Mouse (Mus musculus) cerebellum, adult 11 months (tissue): Measurements from ENCODE around the gene Arhgap30.
A peak's percentile ranks its signal among the peaks of the same experiment; 100 is the strongest.

ENCODE experiments used
- DNase-seq: peaks from one replicate; pipeline ENCODE4 v3.0.0; 2022

The Arhgap30 gene

DNA sequence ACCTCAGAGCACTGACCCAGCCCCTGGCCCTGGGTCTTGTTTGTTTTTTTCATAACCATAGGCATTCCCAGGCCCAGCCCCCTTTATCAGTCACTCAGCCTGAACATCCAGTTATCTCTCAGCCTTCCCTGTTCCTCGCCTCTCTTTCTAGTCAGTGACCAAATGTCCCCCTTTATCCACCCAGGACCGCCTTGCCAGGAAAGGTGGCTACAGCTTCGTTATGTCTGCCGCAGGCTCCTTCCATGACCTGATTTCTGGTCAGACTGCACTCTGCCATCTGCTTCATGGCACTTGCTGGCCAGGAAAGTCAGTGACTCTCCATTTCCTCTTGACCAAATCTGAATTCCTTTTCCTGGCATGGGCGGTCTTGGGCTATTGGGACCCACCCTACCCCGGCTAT lies 10.5 kb upstream of the Arhgap30 start:
- peak; percentile 46 for DNase-seq

DNA sequence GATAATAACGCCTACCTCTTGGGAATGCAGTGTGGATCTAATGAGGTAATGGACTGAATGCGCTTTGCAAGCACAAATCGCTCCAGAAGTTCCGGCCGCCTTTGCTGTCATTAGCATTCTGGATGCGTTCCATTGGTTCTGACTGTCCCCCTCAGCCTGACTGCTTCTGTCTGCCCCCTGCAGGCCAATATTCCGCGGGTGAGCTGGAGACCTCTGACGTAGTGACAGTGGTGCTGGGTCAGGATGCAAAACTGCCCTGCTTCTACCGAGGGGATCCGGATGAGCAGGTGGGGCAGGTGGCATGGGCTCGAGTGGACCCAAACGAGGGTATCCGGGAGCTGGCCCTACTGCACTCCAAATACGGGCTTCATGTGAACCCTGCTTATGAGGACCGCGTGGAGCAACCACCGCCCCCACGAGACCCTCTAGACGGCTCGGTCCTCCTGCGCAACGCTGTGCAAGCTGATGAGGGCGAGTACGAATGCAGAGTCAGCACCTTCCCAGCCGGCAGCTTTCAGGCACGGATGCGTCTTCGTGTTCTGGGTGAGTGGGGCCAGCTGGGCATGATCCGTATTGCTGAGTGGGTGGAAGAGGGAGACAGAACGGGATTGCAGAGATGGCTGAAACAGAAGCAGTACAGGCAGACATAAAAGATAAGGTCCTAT lies 8.7 kb upstream of the Arhgap30 start:
- peak; percentile 80 for DNase-seq

DNA sequence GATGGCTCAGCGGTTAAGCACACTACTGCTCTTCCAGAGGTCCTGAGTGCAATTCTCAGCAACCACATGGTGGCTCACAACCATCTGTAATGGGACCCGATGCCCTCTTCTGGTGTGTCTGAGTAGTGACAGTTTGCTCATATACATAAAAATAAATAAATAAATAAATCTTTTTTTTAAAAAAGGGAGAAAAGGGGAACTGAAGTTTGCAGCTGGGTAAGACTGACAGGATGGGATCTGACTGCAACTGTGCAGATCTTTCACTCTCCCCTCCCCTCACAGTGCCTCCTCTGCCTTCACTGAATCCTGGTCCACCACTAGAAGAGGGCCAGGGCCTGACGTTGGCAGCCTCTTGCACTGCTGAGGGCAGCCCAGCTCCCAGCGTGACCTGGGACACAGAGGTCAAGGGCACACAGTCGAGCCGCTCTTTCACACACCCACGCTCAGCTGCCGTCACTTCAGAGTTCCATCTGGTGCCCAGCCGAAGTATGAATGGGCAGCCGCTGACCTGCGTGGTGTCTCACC lies 6.6 kb upstream of the Arhgap30 start:
- no peak for DNase-seq

DNA sequence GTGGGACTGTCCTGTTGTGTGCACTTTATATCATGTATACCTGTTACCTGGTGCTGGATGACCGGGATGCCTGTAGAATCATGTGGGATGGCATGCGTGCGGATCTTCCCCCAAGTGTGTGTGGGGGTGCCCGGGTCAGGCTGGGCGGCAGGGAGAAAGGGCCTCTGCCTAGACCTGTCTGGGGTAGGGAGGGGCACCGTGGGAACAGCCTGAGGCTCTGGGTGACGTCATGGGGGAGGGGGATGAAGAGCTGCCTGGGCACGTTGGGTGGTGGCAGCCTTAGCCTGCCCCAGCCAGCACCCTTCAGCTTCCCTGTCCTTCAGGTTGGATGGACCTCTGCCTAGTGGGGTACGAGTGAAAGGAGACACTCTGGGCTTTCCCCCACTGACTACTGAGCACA lies 4.4 kb upstream of the Arhgap30 start:
- DNase-seq, result no peak

DNA sequence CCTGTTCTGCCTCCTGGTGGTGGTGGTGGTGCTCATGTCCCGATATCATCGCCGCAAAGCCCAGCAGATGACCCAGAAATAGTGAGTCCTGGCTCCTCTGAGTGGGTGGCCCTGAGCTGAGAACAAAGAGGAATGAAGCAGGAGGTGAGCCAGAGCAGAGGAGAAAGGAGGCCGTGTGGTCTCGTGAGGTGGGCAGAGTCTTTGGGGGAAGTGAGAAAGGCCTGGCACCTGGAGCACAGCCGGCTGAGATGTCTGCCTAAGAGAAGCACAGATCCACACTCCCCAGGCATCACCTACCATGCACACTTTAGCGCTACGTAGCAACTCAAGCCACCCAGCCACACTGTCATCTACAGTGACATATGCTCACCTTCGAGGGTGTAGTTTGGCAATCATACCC lies 3.6 kb upstream of the Arhgap30 start:
- DNase-seq, result no peak

DNA sequence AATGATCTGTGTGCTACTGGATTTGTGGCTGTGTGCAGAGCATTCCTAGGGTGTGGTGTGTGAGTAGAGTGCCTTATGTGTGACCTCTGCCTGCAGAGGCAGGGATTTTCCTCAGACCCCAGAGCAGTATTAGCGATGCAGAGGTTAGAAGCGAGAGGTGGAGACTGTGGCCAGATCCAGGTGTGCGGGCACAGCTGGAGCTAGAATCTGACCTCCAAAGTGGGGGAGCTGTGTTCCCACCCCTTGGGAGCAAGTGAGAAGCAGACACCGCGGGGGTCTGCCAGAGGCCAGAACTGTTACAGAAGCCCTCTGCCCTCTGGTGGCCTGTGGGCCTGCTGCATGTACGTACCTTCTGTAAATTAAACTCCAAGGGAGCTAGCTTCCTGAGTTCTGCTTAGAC lies 1.7 kb upstream of the Arhgap30 start:
- DNase-seq, result no peak

DNA sequence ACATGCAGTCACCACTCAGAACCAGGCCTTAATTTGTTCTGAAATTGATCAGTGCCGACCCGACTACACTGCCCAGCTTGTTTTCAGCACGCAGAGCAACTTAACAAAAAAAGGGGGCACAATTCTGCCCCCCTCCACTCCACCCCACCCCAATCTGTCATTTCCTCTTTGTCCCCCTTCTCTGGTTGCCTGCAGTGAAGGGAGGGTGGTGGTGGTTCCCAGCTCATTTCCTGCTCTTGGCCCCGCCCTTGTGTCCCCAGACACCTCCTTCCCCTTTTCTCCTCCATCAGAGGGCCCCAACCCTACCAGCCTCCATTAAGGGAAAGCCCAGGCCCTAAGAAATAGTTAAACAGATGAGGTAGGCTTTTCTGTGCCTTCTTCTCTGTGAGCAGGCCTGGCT lies 1.3 kb downstream of the Arhgap30 start:
- DNase-seq, result no peak

DNA sequence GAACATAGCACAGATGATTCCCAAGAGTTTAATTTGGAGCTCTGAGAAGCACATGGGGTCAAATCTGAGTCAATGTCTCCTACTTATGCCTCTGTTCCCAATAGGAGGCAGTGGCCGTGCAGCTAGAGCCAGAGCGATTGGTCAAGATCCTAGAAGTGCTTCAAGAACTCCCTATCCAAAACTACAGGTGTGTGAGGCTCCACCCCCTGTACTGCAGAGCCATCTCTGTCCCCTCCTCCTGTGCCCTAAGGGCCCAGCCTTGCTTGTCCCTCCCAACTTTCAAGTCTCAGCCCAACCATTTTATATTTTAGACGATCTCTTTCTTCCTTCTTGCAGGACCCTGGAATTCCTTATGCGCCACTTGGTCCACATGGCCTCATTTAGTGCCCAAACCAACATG lies 13.1 kb downstream of the Arhgap30 start:
- no peak for DNase-seq

DNA sequence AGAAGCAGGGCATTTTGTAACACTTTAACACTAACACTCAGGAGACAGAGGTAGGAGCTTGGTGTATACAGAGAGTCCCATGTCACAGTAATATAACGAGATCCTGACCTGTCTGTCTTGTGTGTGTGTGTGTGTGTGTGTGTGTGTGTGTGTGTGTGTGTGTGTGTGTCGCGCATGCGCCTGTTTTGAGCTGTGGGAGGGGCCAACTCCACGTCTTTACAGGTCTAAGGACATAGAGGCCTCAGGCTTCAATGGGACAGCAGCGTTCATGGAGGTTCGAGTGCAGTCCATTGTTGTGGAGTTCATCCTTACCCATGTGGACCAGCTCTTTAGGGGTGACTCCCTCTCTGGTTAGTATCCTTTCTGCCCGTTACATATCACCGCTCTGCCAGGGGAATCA lies 14.2 kb downstream of the Arhgap30 start:
- DNase-seq, result no peak

DNA sequence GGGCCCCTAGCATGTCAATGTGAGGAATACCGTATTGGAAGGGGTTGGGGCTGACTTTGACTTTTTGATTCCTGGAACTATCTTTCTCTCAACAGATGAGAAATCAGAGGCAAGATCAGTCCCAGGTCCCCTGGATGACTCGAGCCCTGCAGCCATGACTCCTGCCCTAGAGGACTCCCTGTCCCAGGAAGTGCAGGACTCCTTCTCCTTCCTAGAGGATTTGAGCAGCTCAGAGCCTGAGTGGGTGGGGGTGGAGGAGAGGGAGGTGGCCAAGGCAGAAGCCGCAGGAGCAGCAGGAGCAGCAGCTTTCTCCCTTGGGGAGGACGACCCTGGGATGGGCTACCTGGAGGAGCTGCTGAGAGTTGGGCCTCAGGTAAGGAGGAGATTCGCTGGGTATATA lies 18.5 kb downstream of the Arhgap30 start:
- no peak for DNase-seq

DNA sequence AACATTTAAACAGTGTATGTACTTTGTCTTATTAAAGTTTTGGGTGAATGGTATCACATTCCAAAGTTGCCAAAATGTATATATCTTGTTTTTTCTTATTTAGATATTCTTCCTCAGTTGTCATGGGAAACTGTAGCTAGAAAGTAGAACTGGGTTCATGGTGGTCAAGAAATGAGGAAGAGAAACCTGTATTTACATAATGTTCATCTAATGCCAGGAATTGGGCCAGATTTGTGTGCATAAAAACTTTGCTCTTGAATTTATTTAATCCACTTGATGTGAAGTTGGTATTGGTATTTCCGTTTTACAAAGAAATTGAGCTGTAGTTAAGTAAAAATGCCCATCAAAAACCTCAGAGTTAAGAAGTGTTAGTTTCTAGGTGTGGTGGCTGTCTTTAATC lies 21.5 kb downstream of the Arhgap30 start:
- DNase-seq, result no peak

DNA sequence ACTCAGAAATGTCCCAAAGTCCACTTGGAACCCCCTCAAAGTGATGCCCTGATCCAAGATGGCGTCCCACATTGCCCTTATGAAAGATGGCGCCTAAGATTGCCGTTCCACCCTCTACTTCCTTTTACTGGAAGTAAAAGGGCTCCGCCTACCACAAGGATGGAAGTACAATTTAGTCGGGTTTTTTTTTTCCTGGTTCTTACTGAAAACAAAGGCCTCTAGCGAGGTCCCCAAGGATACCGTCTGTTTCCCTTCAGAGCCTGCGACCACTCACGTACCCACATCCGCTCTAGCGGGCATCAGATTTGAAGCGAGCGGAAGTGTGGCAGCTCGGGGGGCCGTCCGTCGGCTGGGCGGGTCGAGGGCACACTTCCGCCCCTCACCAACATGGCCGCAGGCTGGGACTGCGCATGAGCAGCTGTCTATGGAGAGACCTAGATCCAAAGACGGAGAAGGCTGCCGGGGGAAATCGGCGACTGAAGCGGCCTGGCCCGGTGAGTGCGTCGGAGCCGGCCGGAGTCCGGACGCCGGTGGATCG lies 22.3 kb downstream of the Arhgap30 start, which contains the start of gene Usf1:
Gene Usf1 (plus strand): TSS at position 367 of the 538 bp plus-strand sequence.
- DNase-seq, result peak; percentile 94

DNA sequence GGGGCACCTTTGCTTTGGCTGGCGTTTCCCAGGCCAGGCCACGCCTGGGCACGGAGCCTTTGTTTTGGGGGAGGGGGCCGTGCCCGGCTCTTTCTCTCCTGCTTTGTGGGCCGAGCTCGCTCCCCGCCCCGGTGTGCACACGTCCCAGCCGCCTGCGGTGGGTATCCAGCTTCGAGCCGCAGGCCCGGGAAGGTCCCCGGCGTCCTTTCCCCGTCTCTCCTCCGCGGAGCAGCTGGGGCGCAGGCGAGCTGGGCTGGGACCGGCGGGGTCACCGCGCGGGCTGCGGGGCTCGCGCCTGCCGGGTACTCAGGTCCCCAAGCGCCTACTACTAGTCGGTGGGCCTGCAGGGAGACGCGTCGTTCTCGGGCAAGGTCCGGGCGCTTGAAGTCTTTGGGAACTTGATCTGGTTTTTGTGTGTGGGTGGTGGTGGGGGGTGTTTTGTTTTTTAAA lies 22.8 kb downstream of the Arhgap30 start:
- no peak for DNase-seq

DNA sequence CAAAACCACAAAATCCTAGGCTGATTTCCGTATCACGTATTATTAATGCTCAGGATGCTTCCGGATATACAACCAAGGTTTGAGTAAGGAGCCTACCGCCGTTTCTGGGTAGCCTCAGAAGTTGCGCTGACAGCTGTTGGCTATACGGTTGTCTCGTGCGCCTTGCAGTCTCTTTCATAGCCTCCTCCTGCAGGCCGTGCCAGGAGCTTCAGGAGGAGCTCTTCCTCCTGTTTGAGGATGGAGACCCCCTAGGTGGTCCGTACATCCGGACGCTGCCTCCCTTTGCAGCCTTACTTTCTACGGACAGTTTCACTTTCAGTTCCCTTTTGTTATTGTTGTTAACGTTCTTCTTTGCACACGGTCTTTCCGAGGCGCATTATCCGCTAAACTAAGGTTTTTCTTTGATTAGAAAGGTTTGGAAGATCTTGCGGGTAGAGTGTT lies 23.3 kb downstream of the Arhgap30 start:
- DNase-seq, result no peak

DNA sequence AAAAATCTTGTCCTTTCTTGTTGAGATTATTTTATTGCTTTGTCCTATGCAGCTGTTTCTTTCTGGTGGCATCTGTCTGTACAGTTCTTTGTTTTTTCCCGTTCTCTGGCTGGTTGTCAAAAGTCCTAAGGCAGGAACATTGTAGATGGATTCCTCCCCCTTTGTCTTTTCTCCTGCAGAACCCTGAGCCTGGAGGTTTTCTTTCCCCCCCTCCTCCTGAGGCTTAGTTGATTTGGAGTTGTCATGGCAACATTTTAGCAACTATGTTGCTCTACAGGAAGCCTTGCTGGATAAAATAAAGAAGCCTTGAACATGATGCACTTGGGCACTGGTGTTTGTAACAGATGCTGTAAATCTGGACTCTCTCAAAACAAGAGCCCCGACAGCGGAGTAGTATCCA lies 23.7 kb downstream of the Arhgap30 start:
- DNase-seq, result no peak

DNA sequence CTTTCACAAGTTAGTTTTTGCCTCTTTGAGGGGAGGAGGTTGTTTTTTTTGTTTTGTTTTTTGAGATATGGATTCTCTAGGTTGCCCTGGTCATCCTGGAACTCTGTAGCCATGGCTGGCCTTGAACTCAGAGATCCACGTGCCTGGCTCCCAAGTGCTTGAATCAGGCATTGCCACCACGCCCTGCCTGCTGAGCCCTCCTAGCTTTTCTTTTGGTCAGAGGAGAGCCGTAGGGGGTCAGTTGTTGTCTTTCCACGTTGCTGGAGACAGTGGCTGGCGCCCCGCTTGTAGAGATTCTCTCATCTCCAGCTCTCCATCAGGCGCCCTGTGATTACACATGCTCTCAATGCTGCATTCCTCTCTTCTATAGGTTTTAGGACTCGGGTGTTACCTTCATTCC lies 24.9 kb downstream of the Arhgap30 start:
- DNase-seq, result no peak

DNA sequence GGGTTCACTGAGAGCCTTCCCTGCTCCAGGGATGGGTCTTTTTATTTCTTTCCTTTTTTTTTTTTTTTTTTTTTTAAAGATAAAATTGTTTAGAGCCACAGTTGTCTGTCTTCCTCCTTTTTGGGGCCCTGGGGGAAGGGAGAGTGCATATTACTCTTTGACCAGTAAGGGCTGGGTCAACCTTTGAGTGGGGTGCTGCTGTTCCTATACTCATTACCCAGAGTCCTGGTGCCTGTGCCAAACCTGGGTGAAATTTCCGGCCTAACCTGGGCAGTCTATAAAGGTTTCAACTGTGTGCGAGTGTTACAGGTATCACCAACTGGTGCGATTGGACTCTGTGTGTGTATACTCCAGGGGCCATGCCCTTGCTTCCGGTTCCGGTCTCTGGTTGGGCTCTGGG lies 29.9 kb downstream of the Arhgap30 start, which contains the start of gene Tstd1:
Gene Tstd1 (plus strand): TSS at position 213 of the 400 bp plus-strand sequence.
- DNase-seq, result no peak

DNA sequence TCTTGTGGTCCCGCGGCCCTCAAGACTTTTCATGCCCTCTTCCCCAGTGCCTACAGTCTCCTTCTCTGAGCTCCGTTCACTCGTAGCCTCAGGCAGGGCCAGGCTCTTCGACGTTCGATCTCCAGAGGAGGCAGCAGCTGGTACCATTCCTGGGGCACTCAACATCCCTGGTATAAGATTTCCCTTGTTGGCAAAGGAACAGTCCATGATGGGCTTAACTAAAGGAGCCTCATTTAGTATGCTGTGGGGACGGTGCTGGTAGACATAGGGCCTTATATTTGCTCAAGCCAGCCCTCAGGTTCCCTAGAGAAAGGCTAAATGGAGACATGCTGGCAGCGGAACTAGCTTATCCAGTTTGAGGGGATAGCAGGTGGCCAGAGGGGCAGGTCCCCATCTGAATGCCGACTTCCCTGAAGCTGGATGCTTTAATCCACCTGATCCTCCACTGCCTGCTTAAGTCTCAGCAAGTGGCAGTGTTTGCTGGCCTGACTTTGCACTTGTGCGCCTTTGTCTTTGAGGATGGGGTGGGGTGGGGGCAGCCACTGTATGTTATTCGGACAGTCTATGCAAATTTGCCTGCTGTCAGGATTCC lies 30.6 kb downstream of the Arhgap30 start:
- DNase-seq, result no peak

DNA sequence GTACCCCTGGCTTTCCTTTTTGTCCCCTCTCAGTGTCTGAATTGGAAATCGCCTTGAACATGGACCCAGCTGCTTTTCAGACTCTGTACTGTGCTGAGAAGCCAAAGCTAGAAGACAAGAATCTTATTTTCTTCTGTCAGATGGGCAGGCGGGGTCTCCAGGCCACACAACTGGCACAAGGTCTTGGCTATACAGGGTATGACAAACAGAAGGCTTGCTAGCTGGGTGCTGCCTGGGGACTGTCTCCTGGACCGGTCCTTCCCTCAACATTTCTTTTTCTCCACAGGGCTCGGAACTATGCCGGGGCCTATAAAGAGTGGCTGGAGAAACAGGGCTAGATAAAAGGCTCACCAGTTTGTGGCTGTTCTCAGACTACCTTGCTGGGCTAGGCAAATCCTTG lies 31.2 kb downstream of the Arhgap30 start:
- no peak for DNase-seq

DNA sequence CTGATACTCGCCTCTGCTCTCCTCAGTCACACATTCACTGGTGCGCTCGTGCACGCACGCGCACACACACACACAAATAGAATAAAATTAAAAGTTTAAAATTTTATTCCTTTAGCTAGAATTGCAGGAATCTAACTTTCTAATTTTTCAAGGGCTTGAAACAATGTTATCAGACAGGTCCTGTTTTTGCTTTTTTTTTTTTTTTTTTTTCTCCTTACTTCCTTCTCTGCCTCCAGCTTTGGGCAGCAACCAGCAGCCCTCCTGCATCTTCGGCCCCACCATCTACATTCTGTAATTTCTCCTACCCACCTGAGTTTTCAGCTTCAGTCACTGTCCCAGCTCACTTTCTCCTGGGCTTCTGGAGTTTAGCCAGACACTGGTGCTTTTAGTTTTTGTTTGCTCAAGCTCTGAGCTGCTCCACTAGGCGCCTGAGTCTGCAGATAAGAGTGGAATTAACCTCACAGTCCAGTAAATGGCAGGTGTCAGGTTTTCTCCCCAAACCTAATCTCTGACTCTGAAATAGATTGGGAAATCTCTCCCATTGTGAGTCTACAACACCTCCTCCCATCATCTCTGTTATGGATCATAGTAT lies 33.8 kb downstream of the Arhgap30 start:
- no peak for DNase-seq

DNA sequence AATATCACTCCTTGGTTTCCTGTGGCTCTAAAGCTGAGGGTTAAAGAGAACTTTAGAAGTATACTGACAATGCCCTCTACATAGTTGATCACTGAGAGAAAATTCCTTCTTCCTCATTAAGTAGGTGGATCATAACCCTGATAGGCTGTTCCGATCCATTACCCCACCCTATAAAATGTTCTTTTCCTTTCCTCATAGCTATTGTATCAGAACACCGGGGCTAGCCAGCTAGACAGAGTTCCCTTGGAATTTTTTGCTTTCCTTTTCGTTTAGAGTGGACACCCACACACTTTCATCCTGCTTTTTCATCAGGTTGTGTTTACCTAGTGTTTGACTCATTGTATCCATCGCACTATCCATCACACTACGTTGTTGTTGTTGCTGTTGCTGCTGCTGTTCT lies 35.9 kb downstream of the Arhgap30 start:
- no peak for DNase-seq

DNA sequence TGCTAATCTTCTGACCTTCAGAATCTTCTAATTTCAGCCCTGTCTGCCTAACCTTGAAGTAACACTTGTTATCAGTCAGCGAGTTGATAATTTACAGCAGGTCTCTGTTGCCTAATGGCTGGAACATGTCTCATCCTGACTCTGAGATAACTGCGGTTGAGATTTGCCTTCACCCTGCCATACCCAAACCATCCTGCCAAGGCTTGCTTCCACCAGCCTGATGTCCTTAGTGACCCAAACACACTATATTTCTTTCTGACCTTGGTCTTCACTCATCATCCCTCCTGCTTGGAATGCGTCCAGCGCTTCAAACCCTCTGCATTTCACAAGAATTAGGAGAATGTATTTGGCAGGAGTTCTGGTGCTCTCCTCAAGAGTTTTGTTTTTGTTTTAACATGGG lies 36.4 kb downstream of the Arhgap30 start:
- no peak for DNase-seq

DNA sequence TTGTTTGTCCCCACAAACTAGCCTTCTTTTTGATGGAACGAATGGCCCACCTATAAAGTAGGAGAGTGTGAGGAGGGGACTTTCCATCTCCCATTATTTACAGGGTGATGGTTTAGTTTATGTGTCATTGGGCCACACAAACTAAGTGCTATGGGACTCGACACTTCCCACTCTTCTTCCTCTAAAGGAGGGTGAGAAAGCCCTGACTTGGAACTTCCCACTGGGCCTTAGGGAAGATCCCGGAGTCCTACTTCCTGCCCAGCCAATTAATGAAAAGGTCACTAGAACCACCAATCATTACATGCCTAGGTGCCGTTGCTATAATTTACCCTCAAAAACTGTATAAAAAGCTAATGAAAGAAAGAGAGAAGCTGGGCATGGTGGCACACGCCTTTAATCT lies 43.4 kb downstream of the Arhgap30 start:
- no peak for DNase-seq

DNA sequence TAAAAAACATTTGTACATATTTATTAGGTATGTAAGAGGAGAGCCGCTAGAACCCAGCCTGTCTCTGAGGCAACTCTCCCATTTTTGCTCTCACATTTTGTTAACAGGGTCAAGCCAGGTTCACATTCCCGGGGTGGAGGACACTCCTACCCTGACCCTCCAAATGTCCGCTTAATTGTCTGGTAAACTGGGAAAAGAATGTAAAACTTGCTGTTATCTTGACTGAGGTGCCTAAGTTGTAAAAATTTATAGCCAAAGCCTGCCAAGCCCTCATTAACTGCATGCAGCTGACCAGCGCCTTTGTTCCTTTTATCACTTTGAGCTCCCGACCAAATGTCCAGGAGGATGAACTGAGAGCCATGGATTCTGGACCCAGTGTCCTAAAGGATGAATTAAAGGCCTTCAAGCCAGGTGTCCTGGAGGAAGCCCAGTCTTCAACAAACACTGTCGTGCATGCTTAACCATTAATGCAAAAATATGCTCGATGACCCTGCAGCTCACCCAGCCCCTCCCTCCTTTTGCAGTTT lies 46.6 kb downstream of the Arhgap30 start:
- no peak for DNase-seq
